Mouse (Mus musculus) embryonic facial prominence, embryonic 14.5 days (tissue): Measurements from ENCODE around the gene Fau. TPM values are rescaled to one million over a fixed set of nuclear protein-coding genes. Genes with fewer than 3 reads are reported as not detected.

ENCODE experiments used
- ATAC-seq: fragments of 200-750 bp; cut with Nextera tagmentation; 2 replicates; pipeline ENCODE4 v1.8.0; 2017; ENCODE audit warnings: low read depth, moderate number of reproducible peaks, moderate TSS enrichment
- DNase-seq: peaks from one replicate; pipeline ENCODE4 v3.0.0-alpha.2; 2015; ENCODE audit warnings: low spot score
- H3K27ac ChIP-seq: fragments of 300-500 bp; sonication (generic); replicated peaks from 2 replicates; pipeline ENCODE4 v1.5.1; 2014; ENCODE audit warnings: low read depth, mild to moderate bottlenecking, low read length, moderate library complexity
- H3K27me3 ChIP-seq: fragments of 300-500 bp; sonication (generic); replicated peaks from 2 replicates; pipeline ENCODE4 v1.6.1; 2014; ENCODE audit warnings: low read length; ENCODE audit not compliant: control insufficient read depth, insufficient read depth
- H3K36me3 ChIP-seq: fragments of 300-500 bp; sonication (generic); 2 replicates; pipeline ENCODE4 v1.6.1; 2014; ENCODE audit warnings: low read length, mixed read lengths; ENCODE audit not compliant: control insufficient read depth, insufficient read depth
- H3K4me1 ChIP-seq: fragments of 300-500 bp; sonication (generic); 2 replicates; pipeline ENCODE4 v1.6.1; 2014; ENCODE audit warnings: antibody characterized with exemption, low read length; ENCODE audit not compliant: control insufficient read depth, insufficient read depth
- H3K4me2 ChIP-seq: fragments of 300-500 bp; sonication (generic); 2 replicates; pipeline ENCODE4 v1.6.1; 2014; ENCODE audit warnings: low read depth, mild to moderate bottlenecking, low read length, moderate library complexity, mixed read lengths
- H3K4me3 ChIP-seq: fragments of 300-500 bp; sonication (generic); 2 replicates; pipeline ENCODE4 v1.5.1; 2014; ENCODE audit warnings: low read depth, mild to moderate bottlenecking, low read length
- H3K9ac ChIP-seq: fragments of 300-500 bp; sonication (generic); 2 replicates; pipeline ENCODE4 v1.6.1; 2014; ENCODE audit warnings: low read depth, mild to moderate bottlenecking, low read length, moderate library complexity, mixed read lengths
- H3K9me3 ChIP-seq: fragments of 300-500 bp; sonication (generic); 2 replicates; pipeline ENCODE4 v1.6.1; 2016; ENCODE audit warnings: low read length; ENCODE audit not compliant: control insufficient read depth
- WGBS: fragments of 180-500 bp; shearing (Covaris S2); extraction: QIAGEN DNeasy Blood & Tissue Kit; methylation state at CpG from one replicate; pipeline ENCODE4 v1.1.7; 2014; 5-methylcytosine and 5-hydroxymethylcytosine counted together
- polyA plus RNA-seq: library from polyadenylated mRNA; unstranded; fragments of >200 nt; fragmentation: Nextera tagmentation; extraction: Ambion mirVana; gene quantifications from 2 replicates; pipeline ENCODE4 v1.2.1, GENCODE M21; 2014

Fau gene
- polyA plus RNA-seq, 1 experiment from 2014 or later, result 937 TPM

DNA sequence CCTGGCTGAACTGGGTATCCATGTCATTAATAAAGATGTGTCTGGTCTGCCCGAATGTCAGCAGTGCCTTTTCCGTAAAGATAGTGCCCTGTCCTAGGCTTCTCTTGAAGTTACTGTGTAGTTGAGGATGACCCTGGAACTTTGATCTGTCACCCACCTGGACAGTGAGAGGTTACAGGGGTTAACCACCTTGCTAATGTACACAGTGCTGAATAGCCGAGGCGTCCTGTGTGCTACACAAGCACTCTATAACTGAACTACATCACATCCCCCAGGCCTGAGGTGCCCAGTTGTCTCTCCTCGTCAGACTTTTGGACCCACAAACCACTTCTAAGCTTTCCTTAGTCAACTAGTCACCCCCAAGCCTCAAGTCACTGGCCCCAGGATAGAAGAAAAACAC lies 4.8 kb downstream of the Fau start:
- Histone ChIP-seq H3K27ac (no peak overlapping the region), H3K9me3 (no peaks in the 10 kb centered on the region), H3K9ac (peak overlapping the region; percentile 94), H3K4me2 (peak overlapping the region; percentile 100), H3K36me3 (peaks cover 14% of the 10 kb centered on the region), H3K27me3 (no peaks in the 10 kb centered on the region), H3K4me1 (peaks cover 28% of the 10 kb centered on the region), H3K4me3 (peak overlapping the region; percentile 90)
- DNase-seq (no peak), ATAC-seq (no peak)
- 52% methylated on average over 5 of the region's 5 CpGs for WGBS

DNA sequence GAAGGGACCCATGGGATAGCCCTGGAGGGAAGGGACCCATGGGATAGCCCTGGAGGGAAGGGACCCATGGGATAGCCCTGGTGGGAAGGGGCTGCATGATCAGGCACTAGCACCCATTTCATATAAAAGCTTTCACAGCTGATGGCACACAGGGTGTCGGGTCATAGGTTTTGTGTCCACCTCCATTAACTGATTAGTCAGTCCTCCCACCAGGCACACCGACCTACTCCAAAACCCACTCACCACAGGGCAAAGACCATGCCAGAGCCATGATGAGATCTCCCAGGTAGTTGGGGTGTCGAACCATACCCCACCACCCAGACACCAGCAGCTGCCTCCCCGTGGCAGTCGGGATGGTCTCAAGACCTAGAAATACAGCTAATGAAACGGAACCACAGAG lies 5.4 kb downstream of the Fau start:
- no peak for ATAC-seq
- H3K4me3 ChIP-seq, result no peak overlapping the region
- H3K27me3 ChIP-seq, result no peaks in the 10 kb centered on the region
- no peak for DNase-seq
- peaks cover 28% of the 10 kb centered on the region for H3K4me1 ChIP-seq
- 97% methylated on average over 5 of the region's 6 CpGs for WGBS
- H3K9ac ChIP-seq, result peak overlapping the region; percentile 94; the same call in 1 of the 2 replicates
- no peaks in the 10 kb centered on the region for H3K9me3 ChIP-seq
- H3K36me3 ChIP-seq, result peaks cover 14% of the 10 kb centered on the region
- H3K4me2 ChIP-seq, result no peak overlapping the region
- H3K27ac ChIP-seq, result no peak overlapping the region

DNA sequence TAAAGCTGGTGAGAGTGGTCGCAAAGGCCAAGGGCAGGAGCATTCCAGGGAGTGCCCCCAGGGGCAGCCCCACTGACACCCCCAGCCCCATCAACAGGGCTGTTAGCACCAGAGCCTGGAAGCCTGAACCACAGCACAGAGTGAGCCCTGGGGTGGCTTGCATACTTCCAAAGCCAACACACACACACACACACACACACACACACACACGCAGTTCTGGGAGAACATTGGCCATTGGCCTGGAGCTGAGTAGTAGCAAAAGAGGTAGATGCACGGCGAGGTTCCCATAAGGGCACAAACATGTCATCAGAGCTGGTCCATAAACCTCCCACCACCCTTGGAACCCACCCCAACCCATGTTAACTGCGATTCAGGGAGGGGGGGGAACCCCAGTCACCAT lies 8.9 kb downstream of the Fau start:
- peak overlapping the region; percentile 72; the same call in 1 of the 2 replicates for H3K27ac ChIP-seq
- WGBS, result 33% methylated on average over 5 of the region's 5 CpGs
- no peak for DNase-seq

DNA sequence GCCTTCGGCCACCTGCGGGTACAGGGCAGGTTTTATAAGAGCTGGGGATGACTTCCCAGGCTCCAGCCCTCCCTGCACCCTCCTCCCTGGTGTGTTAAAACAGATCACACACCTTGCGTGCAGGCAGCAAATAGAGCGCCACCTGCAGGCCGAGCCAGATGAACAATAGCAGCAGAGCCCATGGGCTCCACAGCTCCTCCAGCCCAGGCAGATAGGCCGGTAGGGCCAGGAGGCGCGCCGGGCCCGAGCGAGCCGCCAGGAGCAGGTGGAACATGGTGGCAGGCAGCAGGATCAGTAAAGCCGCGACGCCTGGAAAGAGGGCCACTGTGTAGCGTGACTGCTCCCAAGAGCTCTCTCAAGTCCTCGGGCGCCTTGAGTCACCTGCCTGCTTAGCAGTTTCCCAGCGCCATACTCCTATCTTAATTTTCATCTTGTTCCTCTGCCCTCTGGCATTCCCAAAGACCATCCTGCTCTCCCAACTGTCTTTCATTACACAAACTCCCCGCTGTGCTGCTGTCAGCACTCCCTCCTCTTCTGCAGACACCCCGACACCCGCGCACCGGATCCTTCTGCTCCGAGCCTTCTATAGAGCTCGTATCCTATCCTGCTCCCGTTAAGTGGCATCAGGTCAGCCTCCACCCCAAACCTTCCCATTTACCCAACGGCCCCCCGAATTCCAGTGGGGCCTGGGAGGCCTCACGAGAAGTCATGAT lies 9.5 kb downstream of the Fau start:
- Histone ChIP-seq H3K9ac (peak overlapping the region; percentile 62), H3K36me3 (peaks cover 32% of the 10 kb centered on the region), H3K4me2 (peak overlapping the region; percentile 92), H3K4me1 (peaks cover 19% of the 10 kb centered on the region), H3K27me3 (no peaks in the 10 kb centered on the region), H3K27ac (peak overlapping the region; percentile 72), H3K4me3 (peak overlapping the region; percentile 44), H3K9me3 (no peaks in the 10 kb centered on the region)
- peak; percentile 89 for DNase-seq
- ATAC-seq, result peak; percentile 75
- under 1% methylated on average over 28 of the region's 30 CpGs for WGBS

More for the DNA sequence above, 8.9 kb downstream of the Fau start:
- peak overlapping the region; percentile 92 for H3K4me2 ChIP-seq
- H3K9ac ChIP-seq, result peak overlapping the region; percentile 62
- no peaks in the 10 kb centered on the region for H3K9me3 ChIP-seq
- peak overlapping the region; percentile 44 for H3K4me3 ChIP-seq
- H3K4me1 ChIP-seq, result peaks cover 23% of the 10 kb centered on the region
- H3K27me3 ChIP-seq, result no peaks in the 10 kb centered on the region
- no peak for ATAC-seq
- H3K36me3 ChIP-seq, result peaks cover 30% of the 10 kb centered on the region

DNA sequence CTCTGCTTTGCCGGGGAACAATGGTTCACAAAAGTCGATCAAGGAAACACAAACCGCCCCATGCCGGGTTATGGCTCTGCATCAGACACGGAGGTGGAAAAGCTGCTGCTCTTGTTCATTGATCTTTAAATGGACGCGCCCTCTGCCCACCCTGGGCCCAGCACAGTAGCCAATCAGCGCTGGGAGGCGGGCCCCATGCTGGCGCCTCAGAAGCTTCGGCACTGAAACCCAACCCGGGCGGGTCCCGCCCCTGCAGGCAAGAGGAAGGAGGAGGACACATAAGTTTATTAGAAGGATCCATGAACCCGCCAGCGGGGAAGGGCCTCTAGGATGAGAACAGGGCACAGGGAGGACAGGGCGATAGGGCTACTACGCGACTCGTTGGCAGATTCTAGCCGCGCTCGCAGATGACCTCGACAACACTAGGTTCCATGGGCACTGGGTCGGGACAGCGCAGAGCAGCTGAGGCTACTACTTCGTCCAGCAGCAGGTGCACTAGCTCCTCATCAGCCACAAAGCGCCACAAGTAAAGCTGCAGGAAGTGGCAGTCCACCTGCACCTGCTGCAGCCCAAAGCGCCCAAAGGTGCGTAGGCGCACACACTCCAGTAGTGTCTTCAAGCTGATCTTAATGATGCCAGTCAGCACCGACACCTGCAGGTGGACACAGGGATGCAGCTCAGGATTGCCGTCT lies 10.2 kb downstream of the Fau start, which contains the start of gene Tm7sf2:
Gene Tm7sf2, minus strand, starts transcription at position 650 of the 692 bp plus-strand sequence.
- WGBS, result 10% methylated on average over 29 of the region's 33 CpGs
- ATAC-seq, result peak; percentile 94
- peak within 1 kb of the TSS; percentile 62 for H3K9ac ChIP-seq
- peak within 1 kb of the TSS; percentile 72 for H3K27ac ChIP-seq
- no peaks in the 10 kb centered on the region for H3K9me3 ChIP-seq
- no peaks in the 10 kb centered on the region for H3K27me3 ChIP-seq
- DNase-seq, result peak; percentile 96
- H3K4me3 ChIP-seq, result peak within 1 kb of the TSS; percentile 44
- H3K4me1 ChIP-seq, result peaks cover 12% of the 10 kb centered on the region; the same call in 1 of the 2 replicates
- peaks cover 37% of the 10 kb centered on the region for H3K36me3 ChIP-seq
- H3K4me2 ChIP-seq, result peak within 1 kb of the TSS; percentile 92

DNA sequence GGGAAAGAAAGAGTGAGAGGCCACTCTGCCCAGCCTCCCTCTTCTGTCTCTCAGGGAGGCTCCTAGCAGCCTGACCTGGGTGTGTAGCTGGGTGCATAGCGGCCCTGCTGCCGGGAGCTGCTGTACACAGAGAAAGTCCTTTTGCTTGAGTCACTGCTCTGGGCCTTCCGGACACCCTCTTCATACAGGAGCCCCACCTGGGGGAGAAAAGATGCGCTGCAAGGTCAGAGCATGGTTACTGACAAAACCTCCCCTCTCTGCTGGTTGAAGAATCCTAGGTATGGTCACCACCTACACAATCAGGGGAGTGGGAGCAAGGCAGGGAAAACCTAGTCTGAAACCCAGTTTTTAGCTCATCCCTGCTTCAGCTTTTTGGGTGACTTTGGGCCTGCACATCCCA lies 11.3 kb downstream of the Fau start:
- Histone ChIP-seq H3K27ac (no peak overlapping the region), H3K36me3 (peaks cover 47% of the 10 kb centered on the region), H3K4me1 (peaks cover 12% of the 10 kb centered on the region; the same call in 1 of the 2 replicates), H3K27me3 (no peaks in the 10 kb centered on the region), H3K4me3 (no peak overlapping the region), H3K4me2 (no peak overlapping the region), H3K9me3 (no peaks in the 10 kb centered on the region), H3K9ac (no peak overlapping the region)
- 71% methylated on average over 4 of the region's 4 CpGs for WGBS
- no peak for DNase-seq
- no peak for ATAC-seq

DNA sequence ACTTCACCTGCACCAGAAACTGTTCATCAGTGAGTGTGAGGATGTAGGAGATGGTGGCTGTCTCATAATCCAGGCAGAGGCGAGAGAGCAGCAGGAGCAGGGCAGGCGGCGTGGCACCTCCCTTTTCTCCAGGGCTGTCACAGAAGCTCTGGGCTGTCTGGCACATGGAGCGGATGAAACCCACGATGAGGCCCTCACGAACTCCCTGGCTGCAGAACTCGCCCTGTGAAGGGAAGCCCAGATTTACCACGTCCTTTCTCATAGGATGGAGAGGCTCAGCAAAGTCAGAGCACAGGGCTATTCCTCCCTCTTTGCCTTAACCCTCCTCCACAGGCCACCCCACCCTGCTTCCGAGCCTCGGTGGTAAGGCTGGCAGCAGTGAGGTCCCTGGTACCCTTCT lies 12.2 kb downstream of the Fau start:
- WGBS, result 93% methylated on average over 9 of the region's 10 CpGs
- Histone ChIP-seq H3K4me1 (peaks cover 12% of the 10 kb centered on the region; the same call in 1 of the 2 replicates), H3K9me3 (no peaks in the 10 kb centered on the region), H3K4me2 (no peak overlapping the region), H3K27me3 (no peaks in the 10 kb centered on the region), H3K27ac (no peak overlapping the region), H3K36me3 (peaks cover 51% of the 10 kb centered on the region), H3K4me3 (no peak overlapping the region), H3K9ac (no peak overlapping the region)
- DNase-seq (no peak), ATAC-seq (no peak)

DNA sequence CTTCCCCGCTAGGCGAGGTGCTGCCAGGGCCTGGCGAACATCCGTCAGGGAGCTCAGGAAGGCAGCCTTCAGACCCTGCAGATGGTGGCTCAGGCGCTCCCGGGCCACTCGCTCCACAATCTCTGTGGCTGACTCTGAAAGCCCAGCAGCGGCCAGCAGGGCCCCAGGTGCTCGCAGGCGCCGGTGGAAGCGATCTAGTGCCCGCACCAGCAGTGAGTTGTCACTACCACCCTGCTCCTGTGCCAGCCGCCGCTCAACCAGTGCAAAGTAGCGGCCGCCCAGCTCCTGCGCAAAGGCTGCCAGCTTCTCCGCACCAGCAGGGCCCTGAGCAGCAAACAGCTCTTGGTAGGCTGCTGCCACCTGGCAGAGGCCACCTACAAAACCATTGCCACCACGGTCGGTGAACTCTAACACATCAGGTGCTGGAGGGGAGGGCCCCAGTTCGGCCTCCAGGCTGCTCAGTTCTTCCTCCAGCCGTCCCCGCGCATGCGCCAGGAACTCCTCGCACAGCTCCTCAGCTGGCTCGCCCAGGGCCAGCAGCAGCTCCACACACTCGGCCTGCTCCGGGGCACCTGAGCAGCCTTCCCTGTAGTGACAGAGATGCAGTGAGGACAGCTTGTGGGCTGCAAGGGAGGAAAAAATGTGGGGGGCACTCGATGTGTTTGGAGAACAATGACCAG lies 13.1 kb downstream of the Fau start:
- DNase-seq (no peak), ATAC-seq (no peak)
- Histone ChIP-seq H3K27me3 (no peaks in the 10 kb centered on the region), H3K36me3 (peaks cover 51% of the 10 kb centered on the region), H3K4me2 (no peak overlapping the region), H3K27ac (no peak overlapping the region), H3K9me3 (no peaks in the 10 kb centered on the region), H3K4me3 (no peak overlapping the region), H3K4me1 (peaks cover 12% of the 10 kb centered on the region; the same call in 1 of the 2 replicates), H3K9ac (no peak overlapping the region)
- 87% methylated on average over 28 of the region's 31 CpGs for WGBS
